Mouse (Mus musculus): Measurements from ENCODE around the gene Olfr834. TPM values are rescaled to one million over a fixed set of nuclear protein-coding genes. Genes with fewer than 3 reads are reported as not detected.

The Olfr834 gene
- polyA plus RNA-seq (2014; fragmentation: Nextera tagmentation; extraction: Ambion mirVana) = not detected in 2 replicates

GRCm38 (mm10) chr9:18987690-18988089 lies at the start of gene Olfr834:
TSS of gene Olfr834 (plus strand) at chr9:18987990.
- Histone ChIP-seq H3K27me3 (ENCODE audit: control insufficient read depth, insufficient read depth, low read length) (no peaks in the 10 kb centered on the region), H3K27ac (ENCODE audit: low read depth, low read length) (no peak within 1 kb of the TSS), H3K36me3 (ENCODE audit: control insufficient read depth, insufficient read depth, low read length) (no peaks in the 10 kb centered on the region), H3K9me3 (replicated peaks; ENCODE audit: control insufficient read depth, low read length) (0 out of 2 replicates have a peak, but pooled peaks cover 2% of the 10 kb centered on the region), H3K4me3 (ENCODE audit: low read depth, low read length) (no peak within 1 kb of the TSS), H3K9ac (ENCODE audit: low read depth, low read length) (no peak within 1 kb of the TSS), H3K4me2 (no peak within 1 kb of the TSS), H3K4me1 (ENCODE audit: control insufficient read depth, insufficient read depth, low read length) (no peaks in the 10 kb centered on the region)
- WGBS (ENCODE audit: insufficient replicate concordance) = 76% methylated on average over 3 of the region's 3 CpGs
- no peak for ATAC-seq (replicated peaks; ENCODE audit: insufficient number of reproducible peaks, low FRiP score, low TSS enrichment)

GRCm38 (mm10) chr9:18962021-18962420 lies 25.8 kb upstream of the Olfr834 start:
- no peak overlapping the region for H3K4me3 ChIP-seq (ENCODE audit: low read depth, low read length)
- H3K9ac ChIP-seq (ENCODE audit: low read depth, low read length) = no peak overlapping the region
- H3K36me3 ChIP-seq (ENCODE audit: control insufficient read depth, insufficient read depth, low read length) = no peaks in the 10 kb centered on the region
- no peaks in the 10 kb centered on the region for H3K27me3 ChIP-seq (ENCODE audit: control insufficient read depth, insufficient read depth, low read length)
- H3K9me3 ChIP-seq (replicated peaks; ENCODE audit: control insufficient read depth, low read length) = no peaks in the 10 kb centered on the region
- ATAC-seq (replicated peaks; ENCODE audit: insufficient number of reproducible peaks, low FRiP score, low TSS enrichment) = no peak
- no peaks in the 10 kb centered on the region for H3K4me1 ChIP-seq (ENCODE audit: control insufficient read depth, insufficient read depth, low read length)
- H3K4me2 ChIP-seq = no peak overlapping the region
- no peak overlapping the region for H3K27ac ChIP-seq (ENCODE audit: low read depth, low read length)

DNA sequence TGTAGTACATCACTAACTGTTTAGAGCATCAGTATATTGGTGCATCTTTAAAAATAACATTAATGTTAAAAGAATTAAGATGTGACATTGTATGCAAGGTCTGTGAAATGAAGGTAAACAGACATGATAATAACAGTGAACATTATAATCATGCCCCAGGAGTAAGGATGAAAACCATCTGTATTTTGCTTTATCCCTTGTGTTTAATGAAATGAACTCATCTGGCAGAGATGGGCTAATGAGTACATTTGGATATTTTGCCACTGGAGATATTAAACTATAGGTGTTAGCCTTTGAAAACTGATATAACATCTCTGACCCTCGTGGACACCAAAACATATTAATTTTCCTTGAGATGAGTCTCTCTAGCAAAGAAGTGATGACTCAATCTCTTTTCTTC lies 44.6 kb downstream of the Olfr834 start, which contains the start of gene Olfr835:
Gene Olfr835, plus strand, starts transcription at position 301 of the 400 bp plus-strand sequence.
- H3K9me3 ChIP-seq (replicated peaks; ENCODE audit: control insufficient read depth, low read length) = 0 out of 2 replicates have a peak, but pooled peaks cover 2% of the 10 kb centered on the region
- WGBS (ENCODE audit: insufficient replicate concordance) = 54% methylated on average over 1 of the region's 1 CpGs

More for the DNA sequence above, 44.6 kb downstream of the Olfr834 start, which contains the start of gene Olfr835:
- H3K27me3 ChIP-seq (ENCODE audit: control insufficient read depth, insufficient read depth, low read length) = no peaks in the 10 kb centered on the region
- H3K4me3 ChIP-seq (ENCODE audit: low read depth, low read length) = no peak within 1 kb of the TSS
- H3K4me1 ChIP-seq (ENCODE audit: control insufficient read depth, insufficient read depth, low read length) = no peaks in the 10 kb centered on the region
- H3K4me2 ChIP-seq = no peak within 1 kb of the TSS
- H3K9ac ChIP-seq (ENCODE audit: low read depth, low read length) = no peak within 1 kb of the TSS
- no peak within 1 kb of the TSS for H3K27ac ChIP-seq (ENCODE audit: low read depth, low read length)
- no peak for ATAC-seq (replicated peaks; ENCODE audit: insufficient number of reproducible peaks, low FRiP score, low TSS enrichment)
- no peaks in the 10 kb centered on the region for H3K36me3 ChIP-seq (ENCODE audit: control insufficient read depth, insufficient read depth, low read length)

Other genes with a start within 250 kb of the Olfr834 start
- gene Olfr24, start 224.0 kb upstream of the Olfr834 start, polyA plus RNA-seq (2014; fragmentation: Nextera tagmentation; extraction: Ambion mirVana) = not detected in 2 replicates
- not detected in 2 replicates for gene Olfr828, start 168.5 kb upstream of the Olfr834 start, polyA plus RNA-seq (2014; fragmentation: Nextera tagmentation; extraction: Ambion mirVana)
- not detected in 2 replicates for gene Olfr829, start 133.1 kb upstream of the Olfr834 start, polyA plus RNA-seq (2014; fragmentation: Nextera tagmentation; extraction: Ambion mirVana)
- not detected in 2 replicates for gene Olfr830, start 113.3 kb upstream of the Olfr834 start, polyA plus RNA-seq (2014; fragmentation: Nextera tagmentation; extraction: Ambion mirVana)
- gene Olfr832, start 50.9 kb upstream of the Olfr834 start, polyA plus RNA-seq (2014; fragmentation: Nextera tagmentation; extraction: Ambion mirVana) = not detected in 2 replicates
- gene Olfr835, start 44.7 kb downstream of the Olfr834 start, polyA plus RNA-seq (2014; fragmentation: Nextera tagmentation; extraction: Ambion mirVana) = not detected in 2 replicates
- gene Olfr836, start 132.4 kb downstream of the Olfr834 start, polyA plus RNA-seq (2014; fragmentation: Nextera tagmentation; extraction: Ambion mirVana) = 0.06 TPM in 1 of 2 replicates, not detected in the other
- gene Olfr837, start 148.3 kb downstream of the Olfr834 start, polyA plus RNA-seq (2014; fragmentation: Nextera tagmentation; extraction: Ambion mirVana) = not detected in 2 replicates
- 0.09 TPM in 1 of 2 replicates, not detected in the other for gene Olfr839-ps1, start 189.3 kb downstream of the Olfr834 start, polyA plus RNA-seq (2014; fragmentation: Nextera tagmentation; extraction: Ambion mirVana)